Mouse (Mus musculus) retina, adult 2 months (tissue): ENCODE data around the gene Syne3.

ENCODE experiments used
- DNase-seq: peaks from one replicate; pipeline ENCODE4 v3.0.0-alpha.2; 2012; ENCODE audit warnings: low read depth, low spot score

Syne3 gene

GRCm38 (mm10) chr12:105000487-105001283 is 8.9 kb downstream of the Syne3 start:
- DNase-seq = no peak

- DNase-seq = no peak
Measured at GRCm38 (mm10) chr12:104999171-104999570, 10.4 kb downstream of the Syne3 start.

- DNase-seq = peak; percentile 67
Measured at GRCm38 (mm10) chr12:104998541-104998940, 11.1 kb downstream of the Syne3 start.

GRCm38 (mm10) chr12:104997641-104998293 is 11.8 kb downstream of the Syne3 start:
- DNase-seq = peak; percentile 64

- no peak for DNase-seq
Measured at GRCm38 (mm10) chr12:104997159-104997558, 12.4 kb downstream of the Syne3 start.

GRCm38 (mm10) chr12:104996012-104996728 is 13.4 kb downstream of the Syne3 start:
- DNase-seq = no peak

GRCm38 (mm10) chr12:104995259-104995876 is 14.2 kb downstream of the Syne3 start:
- no peak for DNase-seq

GRCm38 (mm10) chr12:104992838-104993237 is 16.8 kb downstream of the Syne3 start:
- DNase-seq = no peak

GRCm38 (mm10) chr12:104992123-104992741 is 17.4 kb downstream of the Syne3 start:
- DNase-seq = no peak

- no peak for DNase-seq
Measured at GRCm38 (mm10) chr12:104990741-104991454, 18.7 kb downstream of the Syne3 start.

- no peak for DNase-seq
Measured at GRCm38 (mm10) chr12:104987936-104988335, 21.7 kb downstream of the Syne3 start.

GRCm38 (mm10) chr12:104986781-104987180 is 22.8 kb downstream of the Syne3 start:
- DNase-seq = no peak

GRCm38 (mm10) chr12:104986001-104986400 is 23.6 kb downstream of the Syne3 start:
- DNase-seq = no peak

GRCm38 (mm10) chr12:104985088-104985487 is 24.5 kb downstream of the Syne3 start:
- no peak for DNase-seq

GRCm38 (mm10) chr12:104983476-104983875 is 26.1 kb downstream of the Syne3 start:
- DNase-seq = no peak

GRCm38 (mm10) chr12:104978943-104979723 is 30.5 kb downstream of the Syne3 start:
- no peak for DNase-seq

GRCm38 (mm10) chr12:104978420-104978819 is 31.2 kb downstream of the Syne3 start:
- no peak for DNase-seq

- DNase-seq = no peak
Measured at GRCm38 (mm10) chr12:104976903-104977302, 32.7 kb downstream of the Syne3 start.

GRCm38 (mm10) chr12:104976331-104976817 is 33.2 kb downstream of the Syne3 start:
- DNase-seq = peak; percentile 81

GRCm38 (mm10) chr12:104972860-104973259 is 36.7 kb downstream of the Syne3 start:
- no peak for DNase-seq
